Mouse (Mus musculus) MEL (cell line): ENCODE data around the gene Map3k1.

ENCODE experiments used
- BHLHE40 ChIP-seq: IDR thresholded peaks from 2 replicates; pipeline ENCODE4 v1.6.1; 2012; ENCODE audit warnings: low read depth, mild to moderate bottlenecking, inconsistent platforms, low read length, improper control_type of control experiment, borderline replicate concordance
- E2F4 ChIP-seq: IDR thresholded peaks from 2 replicates; pipeline ENCODE4 v1.6.1; 2011; ENCODE audit warnings: low read depth, low read length, improper control_type of control experiment, borderline replicate concordance
- EP300 ChIP-seq, 2 experiments: IDR thresholded peaks; 2 replicates each; pipeline ENCODE4 v1.6.1; 2011; ENCODE audit warnings: improper control_type of control experiment in 2 of 2, low read length in 2 of 2, low read depth in 1 of 2, mild to moderate bottlenecking in 1 of 2
- POLR2A ChIP-seq, 2 experiments: IDR thresholded peaks; 2 replicates each; pipeline ENCODE4 v1.6.1; 2011 to 2012; ENCODE audit warnings: low read length in 2 of 2, mild to moderate bottlenecking in 2 of 2, control low read depth in 1 of 2, improper control_type of control experiment in 1 of 2, low read depth in 1 of 2, moderate library complexity in 1 of 2; ENCODE audit not compliant: control insufficient read depth in 1 of 2, insufficient read depth in 1 of 2, poor library complexity in 1 of 2
- ZKSCAN1 ChIP-seq: IDR thresholded peaks from 2 replicates; pipeline ENCODE4 v1.6.1; 2012; ENCODE audit warnings: low read depth, mild to moderate bottlenecking, inconsistent platforms, low read length, improper control_type of control experiment, moderate library complexity

GRCm38 (mm10) chr13:111797021-111797420 lies 11.8 kb downstream of the Map3k1 start:
- TF ChIP-seq ZKSCAN1 (no peak), BHLHE40 (peak; percentile 87), E2F4 (no peak), EP300 (IDR thresholded peaks at IDR 0.05; ENCODE audit: low read depth in 1 of 2, low read length in 2 of 2) (no peak), POLR2A (IDR thresholded peaks at IDR 0.05; ENCODE audit: control insufficient read depth in 1 of 2, insufficient read depth in 1 of 2, low read depth in 1 of 2, low read length in 2 of 2, poor library complexity in 1 of 2) (peak in 1 of 2 experiments; percentile 29; a peak in 1 of 4 replicates)
